Mouse (Mus musculus) heart, embryonic 13.5 days (tissue): ENCODE results near the gene Snrnp27. TPM values are rescaled to one million over a fixed set of nuclear protein-coding genes. Genes with fewer than 3 reads are reported as not detected.

Experiments
- ATAC-seq: fragments of 200-750 bp; cut with Nextera tagmentation; 2 replicates; pipeline ENCODE4 v1.8.0; 2017; ENCODE audit warnings: moderate TSS enrichment; ENCODE audit not compliant: insufficient number of reproducible peaks, low FRiP score, low TSS enrichment; ENCODE audit errors: extremely low read depth
- H3K27ac ChIP-seq: fragments of 300-500 bp; sonication (generic); replicated peaks from 2 replicates; pipeline ENCODE4 v1.5.1; 2015; ENCODE audit warnings: moderate library complexity, mild to moderate bottlenecking, inconsistent platforms
- H3K27me3 ChIP-seq: fragments of 300-500 bp; sonication (generic); replicated peaks from 2 replicates; pipeline ENCODE4 v1.6.1; 2015; ENCODE audit warnings: mild to moderate bottlenecking, inconsistent platforms
- H3K36me3 ChIP-seq: fragments of 300-500 bp; sonication (generic); 2 replicates; pipeline ENCODE4 v1.6.1; 2015; ENCODE audit warnings: mild to moderate bottlenecking, inconsistent platforms
- H3K4me1 ChIP-seq: fragments of 300-500 bp; sonication (generic); 2 replicates; pipeline ENCODE4 v1.6.1; 2015; ENCODE audit warnings: inconsistent platforms
- H3K4me2 ChIP-seq: fragments of 300-500 bp; sonication (generic); 2 replicates; pipeline ENCODE4 v1.6.1; 2015; ENCODE audit warnings: inconsistent platforms, mild to moderate bottlenecking, moderate library complexity
- H3K4me3 ChIP-seq: fragments of 300-500 bp; sonication (generic); 2 replicates; pipeline ENCODE4 v1.5.1; 2015; ENCODE audit warnings: moderate library complexity, mild to moderate bottlenecking, inconsistent platforms
- H3K9ac ChIP-seq: fragments of 300-500 bp; sonication (generic); 2 replicates; pipeline ENCODE4 v1.6.1; 2015; ENCODE audit warnings: inconsistent platforms, mild to moderate bottlenecking, moderate library complexity
- H3K9me3 ChIP-seq: fragments of 300-500 bp; sonication (generic); 2 replicates; pipeline ENCODE4 v1.6.1; 2016; ENCODE audit warnings: inconsistent platforms
- WGBS: fragments of 180-500 bp; shearing (Covaris S2); methylation state at CpG from one replicate; pipeline ENCODE4 v1.1.7; 2015; ENCODE audit warnings: mixed read lengths; 5-methylcytosine and 5-hydroxymethylcytosine counted together
- polyA plus RNA-seq: library from polyadenylated mRNA; unstranded; fragments of >200 nt; fragmentation: Nextera tagmentation; extraction: Ambion mirVana; gene quantifications from 2 replicates; pipeline ENCODE4 v1.2.1, GENCODE M21; 2015

Gene Snrnp27
- polyA plus RNA-seq, 1 experiment from 2014 or later, result 72.2 TPM

- peaks cover 15% of the 10 kb centered on the region for H3K4me1 ChIP-seq
- H3K27me3 ChIP-seq, result no peaks in the 10 kb centered on the region
- H3K9ac ChIP-seq, result no peak overlapping the region
- no peak overlapping the region for H3K4me3 ChIP-seq
- H3K9me3 ChIP-seq, result no peaks in the 10 kb centered on the region
- H3K36me3 ChIP-seq, result peaks cover 65% of the 10 kb centered on the region
- WGBS, result 65% methylated on average over 9 of the region's 9 CpGs
- no peak for ATAC-seq
- no peak overlapping the region for H3K4me2 ChIP-seq
- no peak overlapping the region for H3K27ac ChIP-seq
These were observed 24.0 kb downstream of the Snrnp27 start for GRCm38 (mm10) chr6:86660161-86660877.

GRCm38 (mm10) chr6:86658501-86658900 lies 25.8 kb downstream of the Snrnp27 start:
- Histone ChIP-seq H3K4me3 (no peak overlapping the region), H3K4me1 (peaks cover 15% of the 10 kb centered on the region), H3K9ac (no peak overlapping the region), H3K27me3 (no peaks in the 10 kb centered on the region), H3K36me3 (peaks cover 65% of the 10 kb centered on the region), H3K9me3 (no peaks in the 10 kb centered on the region), H3K27ac (no peak overlapping the region), H3K4me2 (no peak overlapping the region)
- ATAC-seq, result no peak
- 81% methylated on average over 3 of the region's 3 CpGs for WGBS

- no peak overlapping the region for H3K4me3 ChIP-seq
- WGBS, result 77% methylated on average over 9 of the region's 9 CpGs
- no peak for ATAC-seq
These were observed 29.9 kb downstream of the Snrnp27 start for GRCm38 (mm10) chr6:86654270-86654916.

GRCm38 (mm10) chr6:86653026-86653425 lies 31.3 kb downstream of the Snrnp27 start:
- no peak overlapping the region for H3K27ac ChIP-seq
- WGBS, result 85% methylated on average over 6 of the region's 6 CpGs
- no peak overlapping the region for H3K4me2 ChIP-seq
- no peak overlapping the region for H3K4me3 ChIP-seq
- H3K4me1 ChIP-seq, result peaks cover 15% of the 10 kb centered on the region
- no peak overlapping the region for H3K9ac ChIP-seq
- no peaks in the 10 kb centered on the region for H3K9me3 ChIP-seq
- peaks cover 59% of the 10 kb centered on the region for H3K36me3 ChIP-seq
- ATAC-seq, result no peak
- no peaks in the 10 kb centered on the region for H3K27me3 ChIP-seq

More at GRCm38 (mm10) chr6:86654270-86654916, 29.9 kb downstream of the Snrnp27 start:
- H3K9ac ChIP-seq, result no peak overlapping the region
- no peaks in the 10 kb centered on the region for H3K27me3 ChIP-seq
- H3K36me3 ChIP-seq, result peaks cover 59% of the 10 kb centered on the region
- H3K27ac ChIP-seq, result no peak overlapping the region
- no peak overlapping the region for H3K4me2 ChIP-seq
- peaks cover 15% of the 10 kb centered on the region for H3K4me1 ChIP-seq
- no peaks in the 10 kb centered on the region for H3K9me3 ChIP-seq

GRCm38 (mm10) chr6:86646143-86646542 lies 38.2 kb downstream of the Snrnp27 start:
- WGBS, result 75% methylated on average over 7 of the region's 7 CpGs
- Histone ChIP-seq H3K4me3 (no peak overlapping the region), H3K4me1 (peaks cover 12% of the 10 kb centered on the region), H3K27me3 (no peaks in the 10 kb centered on the region), H3K36me3 (peaks cover 32% of the 10 kb centered on the region), H3K4me2 (no peak overlapping the region), H3K27ac (no peak overlapping the region), H3K9me3 (no peaks in the 10 kb centered on the region), H3K9ac (no peak overlapping the region)
- no peak for ATAC-seq

GRCm38 (mm10) chr6:86645551-86645950 lies 38.8 kb downstream of the Snrnp27 start:
- Histone ChIP-seq H3K36me3 (peaks cover 26% of the 10 kb centered on the region), H3K4me1 (peaks cover 12% of the 10 kb centered on the region), H3K4me3 (no peak overlapping the region), H3K9ac (no peak overlapping the region), H3K27me3 (no peaks in the 10 kb centered on the region), H3K9me3 (no peaks in the 10 kb centered on the region), H3K4me2 (no peak overlapping the region), H3K27ac (no peak overlapping the region)
- 61% methylated on average over 4 of the region's 4 CpGs for WGBS
- ATAC-seq, result no peak

- WGBS, result 68% methylated on average over 3 of the region's 3 CpGs
- ATAC-seq, result no peak
- peaks cover 12% of the 10 kb centered on the region for H3K4me1 ChIP-seq
- H3K27me3 ChIP-seq, result no peaks in the 10 kb centered on the region
- no peak overlapping the region for H3K4me2 ChIP-seq
- H3K9me3 ChIP-seq, result no peaks in the 10 kb centered on the region
- H3K27ac ChIP-seq, result no peak overlapping the region
- H3K9ac ChIP-seq, result no peak overlapping the region
- peaks cover 19% of the 10 kb centered on the region for H3K36me3 ChIP-seq
- H3K4me3 ChIP-seq, result no peak overlapping the region
These were observed 39.4 kb downstream of the Snrnp27 start for GRCm38 (mm10) chr6:86644775-86645400.

- Histone ChIP-seq H3K9me3 (no peaks in the 10 kb centered on the region), H3K36me3 (no peaks in the 10 kb centered on the region), H3K27ac (no peak overlapping the region), H3K9ac (no peak overlapping the region; the same call in 1 of the 2 replicates), H3K4me1 (peaks cover 18% of the 10 kb centered on the region), H3K4me2 (no peak overlapping the region), H3K4me3 (no peak overlapping the region), H3K27me3 (no peaks in the 10 kb centered on the region)
- no peak for ATAC-seq
- WGBS, result 56% methylated on average over 8 of the region's 8 CpGs
These were observed 42.6 kb downstream of the Snrnp27 start for GRCm38 (mm10) chr6:86641716-86642115.

GRCm38 (mm10) chr6:86640776-86641175 lies 43.5 kb downstream of the Snrnp27 start:
- WGBS, result 87% methylated on average over 8 of the region's 8 CpGs
- ATAC-seq, result no peak
- Histone ChIP-seq H3K27ac (peak overlapping the region; percentile 61), H3K36me3 (no peaks in the 10 kb centered on the region), H3K4me1 (peaks cover 23% of the 10 kb centered on the region), H3K9me3 (no peaks in the 10 kb centered on the region), H3K4me3 (no peak overlapping the region), H3K9ac (0 out of 2 replicates have a peak overlapping the region, but pooled peaks have one; percentile 9), H3K4me2 (peak overlapping the region; percentile 36), H3K27me3 (no peaks in the 10 kb centered on the region)

- peaks cover 23% of the 10 kb centered on the region for H3K4me1 ChIP-seq
- WGBS, result 75% methylated on average over 3 of the region's 3 CpGs
- no peak overlapping the region for H3K4me3 ChIP-seq
- no peaks in the 10 kb centered on the region for H3K9me3 ChIP-seq
- H3K4me2 ChIP-seq, result peak overlapping the region; percentile 36; the same call in 1 of the 2 replicates
- H3K27me3 ChIP-seq, result no peaks in the 10 kb centered on the region
- H3K36me3 ChIP-seq, result no peaks in the 10 kb centered on the region
- H3K27ac ChIP-seq, result peak overlapping the region; percentile 61
- ATAC-seq, result no peak
- H3K9ac ChIP-seq, result 0 out of 2 replicates have a peak overlapping the region, but pooled peaks have one; percentile 9
These were observed 44.2 kb downstream of the Snrnp27 start for GRCm38 (mm10) chr6:86640161-86640560.
